Mouse (Mus musculus) left cerebral cortex, postnatal 36 days (tissue): ENCODE measurements at regions not wholly inside any gene's neighbourhood (a gene's known extent, or its start where the extent isn't known, plus 50 kb on each side); places are given as distances from the start of the nearest gene placed in this dataset.
A peak's percentile ranks its signal among the peaks of the same experiment; 100 is the strongest.

Experiments used
- DNase-seq, 2 experiments: peaks; one replicate each; pipeline ENCODE4 v3.0.0; 2021 to 2022; ENCODE audit warnings: low spot score in 2 of 2, mixed read lengths in 1 of 2
- intact Hi-C: fragments of 180-260 bp; cut with DNase I; formaldehyde crosslinking; loops from one replicate; pipeline ENCODE4 v1.15.1; 2025

GRCm38 (mm10) chr9:101472101-101473073, 220.8 kb upstream of the Ppp2r3a start:
- intact Hi-C loops = no loop called here
- DNase-seq = peak in 1 of 2 experiments; percentile 7

GRCm38 (mm10) chr9:101471665-101472064, 220.1 kb upstream of the Ppp2r3a start:
- intact Hi-C loops = no loop called here
- no peak for DNase-seq

- intact Hi-C loops = no loop called here
- DNase-seq = no peak
Observed at GRCm38 (mm10) chr9:101469756-101470155, 218.2 kb upstream of the Ppp2r3a start.

GRCm38 (mm10) chr9:101464727-101465427, 213.3 kb upstream of the Ppp2r3a start:
- intact Hi-C loops = no loop called here

GRCm38 (mm10) chr9:101458947-101459627, 207.5 kb upstream of the Ppp2r3a start:
- DNase-seq = no peak
- intact Hi-C loops = no loop called here

More at GRCm38 (mm10) chr9:101464727-101465427, 213.3 kb upstream of the Ppp2r3a start:
- DNase-seq = no peak

- intact Hi-C loops = no loop called here
- no peak for DNase-seq
Observed at GRCm38 (mm10) chr9:101458306-101458946, 206.8 kb upstream of the Ppp2r3a start.

GRCm38 (mm10) chr9:101446316-101446715, 194.7 kb upstream of the Ppp2r3a start:
- intact Hi-C loops = no loop called here
- peak; percentile 10 to 16 for DNase-seq

- intact Hi-C loops = no loop called here
- peak; percentile 76 to 79 for DNase-seq
Observed at GRCm38 (mm10) chr9:101445764-101446163, 194.2 kb upstream of the Ppp2r3a start.

GRCm38 (mm10) chr9:101445293-101445692, 193.7 kb upstream of the Ppp2r3a start:
- no peak for DNase-seq
- intact Hi-C loops = no loop called here

- intact Hi-C loops = no loop called here
- DNase-seq = peak in 1 of 2 experiments; percentile 12
Observed at GRCm38 (mm10) chr9:101439856-101440255, 188.3 kb upstream of the Ppp2r3a start.

- no peak for DNase-seq
- intact Hi-C loops = no loop called here
Observed at GRCm38 (mm10) chr9:101438564-101439180, 187.1 kb upstream of the Ppp2r3a start.

GRCm38 (mm10) chr9:101424974-101425670, 173.5 kb upstream of the Ppp2r3a start:
- no peak for DNase-seq
- intact Hi-C loops = no loop called here

- intact Hi-C loops = no loop called here
- DNase-seq = peak; percentile 24 to 42
Observed at GRCm38 (mm10) chr9:101423041-101423440, 171.4 kb upstream of the Ppp2r3a start.

- no peak for DNase-seq
- intact Hi-C loops = no loop called here
Observed at GRCm38 (mm10) chr9:101422006-101422405, 170.4 kb upstream of the Ppp2r3a start.

GRCm38 (mm10) chr9:101421136-101421535, 169.5 kb upstream of the Ppp2r3a start:
- DNase-seq = no peak
- intact Hi-C loops = no loop called here

GRCm38 (mm10) chr9:101420181-101420580, 168.6 kb upstream of the Ppp2r3a start:
- intact Hi-C loops = no loop called here
- no peak for DNase-seq

GRCm38 (mm10) chr9:101417660-101418059, 166.1 kb upstream of the Ppp2r3a start:
- no peak for DNase-seq
- intact Hi-C loops = no loop called here

- DNase-seq = no peak
- intact Hi-C loops = no loop called here
Observed at GRCm38 (mm10) chr9:101416321-101416720, 164.7 kb upstream of the Ppp2r3a start.
